Mouse (Mus musculus): Measurements from ENCODE around the gene Ldhb. TPM values are rescaled to one million over a fixed set of nuclear protein-coding genes. Genes with fewer than 3 reads are reported as not detected.

The Ldhb gene
- 1,262 and 1,369 TPM in 2 replicates for polyA plus RNA-seq (2012; rRNA removed)

GRCm38 (mm10) chr6:142507785-142508162, at the start of gene Ldhb:
Ldhb (minus strand) TSS chr6:142507957.
- DNase-seq (ENCODE audit: extremely low spot score in 1 of 2, low spot score in 1 of 2) = peak; percentile 94 to 97

- DNase-seq (ENCODE audit: extremely low spot score in 1 of 2, low spot score in 1 of 2) = no peak
These were observed 48.2 kb upstream of the Ldhb start for GRCm38 (mm10) chr6:142555988-142556387.

GRCm38 (mm10) chr6:142551482-142551881, 43.7 kb upstream of the Ldhb start:
- DNase-seq (ENCODE audit: extremely low spot score in 1 of 2, low spot score in 1 of 2) = no peak

GRCm38 (mm10) chr6:142550871-142551270, 43.1 kb upstream of the Ldhb start:
- DNase-seq (ENCODE audit: extremely low spot score in 1 of 2, low spot score in 1 of 2) = no peak

- DNase-seq (ENCODE audit: extremely low spot score in 1 of 2, low spot score in 1 of 2) = no peak
These were observed 40.6 kb upstream of the Ldhb start for GRCm38 (mm10) chr6:142548377-142548776.

DNA sequence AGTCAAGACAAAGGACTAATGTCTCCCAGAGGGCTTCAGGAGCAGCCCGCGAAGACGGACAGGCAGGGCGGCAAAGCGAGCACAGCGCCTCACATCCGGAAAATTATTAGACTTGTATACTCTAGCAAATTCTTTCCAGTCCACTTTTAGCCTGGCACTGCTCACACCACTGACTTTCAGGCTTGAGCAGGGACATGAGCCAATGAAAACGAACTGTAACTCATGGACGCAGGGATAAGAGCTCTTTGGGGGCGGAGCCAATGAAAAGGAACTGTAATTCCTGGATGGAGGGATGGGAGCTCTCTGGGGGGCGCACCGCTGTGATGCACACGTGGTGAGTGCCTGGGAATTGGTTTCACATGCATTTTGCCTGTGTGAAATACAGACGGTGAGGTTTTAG, 37.4 kb upstream of the Ldhb start:
- DNase-seq (ENCODE audit: extremely low spot score in 1 of 2, low spot score in 1 of 2) = no peak

- no peak for DNase-seq (ENCODE audit: extremely low spot score in 1 of 2, low spot score in 1 of 2)
These were observed 35.9 kb upstream of the Ldhb start for GRCm38 (mm10) chr6:142543648-142544047.

DNA sequence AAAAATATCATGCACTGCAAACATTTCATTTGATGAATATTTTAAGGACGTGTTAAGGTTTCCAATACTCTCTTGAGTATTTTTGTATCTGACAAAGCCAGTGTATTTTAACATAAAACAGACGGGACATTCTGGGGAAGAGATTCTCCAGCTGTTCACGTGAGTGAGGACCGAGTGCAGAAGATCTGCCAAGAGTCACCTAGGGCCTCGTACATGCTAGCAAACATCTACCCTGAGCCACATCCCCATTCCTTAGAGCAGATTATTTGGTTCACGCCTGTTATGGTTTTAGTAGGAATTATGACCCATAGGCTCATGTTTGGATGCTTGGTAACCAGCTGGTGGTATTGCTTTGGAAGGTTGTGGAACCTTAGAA, 35.0 kb upstream of the Ldhb start:
- no peak for DNase-seq (ENCODE audit: extremely low spot score in 1 of 2, low spot score in 1 of 2)

DNA sequence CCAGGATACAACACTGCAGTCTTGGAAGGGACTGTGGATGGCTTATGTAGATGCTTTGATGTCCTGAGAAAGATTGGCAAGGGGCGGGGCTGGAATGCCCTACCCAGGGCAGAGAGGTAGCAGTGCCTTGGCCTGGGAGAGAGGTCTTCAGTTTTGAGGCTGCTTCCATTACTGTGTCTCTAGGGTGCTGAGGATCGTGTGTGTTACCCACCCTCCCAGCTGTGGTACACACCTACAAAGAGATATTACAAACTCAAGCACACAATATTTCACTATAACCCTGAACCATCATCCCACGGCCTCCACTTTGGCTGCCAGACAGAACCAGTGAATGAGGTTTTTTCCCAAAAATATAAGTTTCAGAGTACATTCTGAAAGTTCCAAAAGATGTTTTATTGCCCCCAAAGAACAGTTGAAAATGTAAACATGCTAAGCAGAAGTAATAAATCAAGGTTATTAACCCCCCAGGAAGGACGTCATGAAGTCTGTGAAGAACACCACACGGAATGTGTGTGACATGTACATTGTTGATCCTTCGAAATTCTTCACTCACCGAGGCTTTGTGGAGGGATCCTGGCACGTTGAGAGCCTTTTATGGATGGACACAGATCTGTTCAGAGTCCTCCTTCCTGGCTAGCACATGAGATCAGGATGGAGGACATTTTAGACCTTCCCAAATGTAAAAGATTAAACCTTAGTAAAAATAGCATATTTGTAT, 34.5 kb upstream of the Ldhb start:
- DNase-seq (ENCODE audit: extremely low spot score in 1 of 2, low spot score in 1 of 2) = no peak

- no peak for DNase-seq (ENCODE audit: extremely low spot score in 1 of 2, low spot score in 1 of 2)
These were observed 32.9 kb upstream of the Ldhb start for GRCm38 (mm10) chr6:142540561-142541160.

DNA sequence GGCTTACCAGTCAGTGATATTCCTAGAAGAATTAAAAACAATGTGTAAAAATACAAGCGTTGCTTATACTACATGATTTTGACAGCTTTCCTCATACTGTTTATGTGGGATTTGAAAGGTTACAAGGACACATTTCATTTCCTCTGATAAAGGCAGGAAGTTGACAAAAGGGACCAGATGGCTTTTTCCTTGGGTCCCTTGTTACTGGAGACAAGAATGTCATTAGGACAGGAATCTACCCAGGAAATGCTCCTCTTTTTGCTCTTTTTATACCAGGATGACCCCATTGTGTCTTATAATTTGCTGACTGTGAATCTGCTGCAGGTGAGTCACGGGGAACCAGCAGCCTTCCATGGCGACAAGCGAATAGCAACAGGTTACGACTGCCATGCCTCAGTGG, 32.4 kb upstream of the Ldhb start:
- DNase-seq (ENCODE audit: extremely low spot score in 1 of 2, low spot score in 1 of 2) = no peak

GRCm38 (mm10) chr6:142538503-142538902, 30.7 kb upstream of the Ldhb start:
- DNase-seq (ENCODE audit: extremely low spot score in 1 of 2, low spot score in 1 of 2) = no peak

GRCm38 (mm10) chr6:142533412-142533811, 25.7 kb upstream of the Ldhb start:
- DNase-seq (ENCODE audit: extremely low spot score in 1 of 2, low spot score in 1 of 2) = no peak

- DNase-seq (ENCODE audit: extremely low spot score in 1 of 2, low spot score in 1 of 2) = no peak
These were observed 24.9 kb upstream of the Ldhb start for GRCm38 (mm10) chr6:142532686-142533085.

DNA sequence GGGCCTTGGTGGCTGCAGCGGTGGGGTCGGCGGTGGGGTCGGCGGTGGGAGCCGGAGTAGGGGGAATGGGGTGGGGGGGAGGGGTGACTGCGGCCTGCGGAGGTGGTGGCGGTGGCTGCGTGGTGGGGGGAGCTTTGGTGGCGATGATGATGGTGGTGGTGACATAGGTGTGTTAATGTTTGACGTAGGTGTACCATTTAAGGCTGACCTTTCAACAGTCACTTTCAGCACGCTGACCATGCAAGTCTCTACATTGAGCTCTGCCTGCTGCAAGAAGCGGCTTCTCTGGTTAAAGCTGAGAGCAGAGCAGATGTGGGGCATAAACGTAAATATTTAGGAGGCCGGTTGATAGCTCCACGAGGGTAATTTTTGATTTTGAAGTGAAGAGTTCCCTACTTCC, 24.4 kb upstream of the Ldhb start:
- no peak for DNase-seq (ENCODE audit: extremely low spot score in 1 of 2, low spot score in 1 of 2)

DNA sequence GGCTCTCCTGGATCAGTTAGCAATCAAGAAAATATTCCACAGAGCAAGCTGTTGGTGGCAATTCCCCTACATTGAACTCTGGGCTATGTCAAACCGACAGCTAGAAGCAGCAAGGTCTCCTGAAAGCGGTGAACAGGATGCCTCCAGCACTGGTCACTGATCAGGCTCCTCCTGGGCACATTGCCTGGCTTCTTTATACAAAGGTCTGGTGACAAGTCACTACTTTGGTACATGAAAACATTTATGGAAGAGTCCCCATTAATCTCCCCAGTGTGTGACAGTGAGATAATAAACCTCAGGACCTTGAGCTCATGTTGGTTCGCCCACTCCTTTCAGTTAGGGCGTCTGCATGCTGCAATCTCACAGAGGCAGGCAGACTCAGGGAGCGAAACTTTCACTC, 22.6 kb upstream of the Ldhb start:
- DNase-seq (ENCODE audit: extremely low spot score in 1 of 2, low spot score in 1 of 2) = no peak

GRCm38 (mm10) chr6:142529680-142530079, 21.9 kb upstream of the Ldhb start:
- DNase-seq (ENCODE audit: extremely low spot score in 1 of 2, low spot score in 1 of 2) = no peak

DNA sequence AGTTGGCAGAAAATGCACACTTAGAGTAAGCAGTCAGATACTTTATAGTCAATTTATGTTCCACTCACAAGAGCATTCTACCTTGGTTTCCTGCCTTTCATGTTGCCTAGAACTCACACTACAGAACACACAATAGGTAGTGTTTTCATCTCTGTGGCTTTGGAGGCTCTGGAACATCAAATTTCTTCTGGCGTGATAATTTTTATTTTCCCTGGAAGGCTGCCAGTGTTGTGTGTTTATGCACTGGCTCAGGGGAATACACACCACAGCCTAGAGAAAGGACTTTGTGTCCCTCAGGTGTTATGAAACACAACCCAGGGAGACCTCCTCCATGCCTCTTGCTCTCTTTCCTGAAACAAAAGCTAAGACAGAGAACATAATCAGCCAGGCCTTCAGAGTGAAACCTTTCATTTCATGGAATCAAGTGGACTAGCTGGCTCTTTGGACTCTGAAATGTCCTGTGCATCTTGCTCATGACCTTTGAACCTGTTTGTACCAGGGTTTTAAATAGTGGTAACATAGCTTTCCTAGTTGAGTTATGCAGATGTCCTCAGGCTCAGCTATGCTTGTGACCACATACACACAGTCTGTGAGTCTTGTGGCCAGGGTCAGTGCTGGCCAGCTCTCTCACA, 20.3 kb upstream of the Ldhb start:
- DNase-seq (ENCODE audit: extremely low spot score in 1 of 2, low spot score in 1 of 2) = no peak

DNA sequence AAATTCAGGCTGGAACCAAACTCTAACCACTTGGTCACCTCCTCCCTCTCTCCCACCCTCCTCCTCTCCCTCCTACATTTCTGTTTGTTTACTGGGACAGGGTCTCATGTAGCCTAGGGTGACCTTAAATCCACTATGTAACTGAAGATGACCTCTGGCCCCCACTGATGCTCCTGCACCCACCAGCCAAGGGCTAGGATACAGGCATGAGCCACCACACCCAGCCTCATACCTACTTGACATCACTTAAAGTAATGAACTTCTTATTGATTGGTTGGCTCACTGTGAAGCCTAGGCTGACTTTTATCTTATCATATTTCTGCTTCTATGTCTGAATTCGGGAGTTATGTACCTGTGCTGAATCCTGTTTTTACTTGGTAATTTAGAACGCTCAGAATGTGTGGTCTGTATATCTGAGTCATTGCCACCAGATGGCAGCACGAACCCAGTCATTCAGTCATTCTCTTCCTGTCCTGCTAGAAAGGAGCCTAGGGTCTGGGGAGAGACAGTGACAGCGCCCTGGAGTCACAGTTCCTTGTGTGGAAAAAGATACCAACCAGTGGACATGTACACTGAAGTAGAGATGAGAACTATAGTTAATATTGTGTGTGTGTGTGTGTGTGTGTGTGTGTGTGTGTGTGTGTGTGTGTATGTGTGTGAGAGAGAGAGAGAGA, 17.0 kb upstream of the Ldhb start:
- DNase-seq (ENCODE audit: extremely low spot score in 1 of 2, low spot score in 1 of 2) = peak; percentile 30 to 84

GRCm38 (mm10) chr6:142521591-142522110, 13.9 kb upstream of the Ldhb start:
- no peak for DNase-seq (ENCODE audit: extremely low spot score in 1 of 2, low spot score in 1 of 2)

- peak in 1 of 2 experiments; percentile 50 for DNase-seq (ENCODE audit: extremely low spot score in 1 of 2, low spot score in 1 of 2)
These were observed 11.4 kb upstream of the Ldhb start for GRCm38 (mm10) chr6:142519110-142519509.

All from frontal cortex, adult 2 months (tissue).